Mouse (Mus musculus) lung, postnatal 0 days (tissue): ENCODE measurements around the gene Zcchc8.

ENCODE experiments used
- CTCF ChIP-seq: IDR thresholded peaks from 2 replicates; pipeline ENCODE4 v1.5.1; 2016; ENCODE audit warnings: antibody characterized with exemption, mild to moderate bottlenecking
- EP300 ChIP-seq: IDR thresholded peaks from 2 replicates; pipeline ENCODE4 v1.6.1; 2016; ENCODE audit warnings: antibody characterized with exemption, mild to moderate bottlenecking, control low read depth

DNA sequence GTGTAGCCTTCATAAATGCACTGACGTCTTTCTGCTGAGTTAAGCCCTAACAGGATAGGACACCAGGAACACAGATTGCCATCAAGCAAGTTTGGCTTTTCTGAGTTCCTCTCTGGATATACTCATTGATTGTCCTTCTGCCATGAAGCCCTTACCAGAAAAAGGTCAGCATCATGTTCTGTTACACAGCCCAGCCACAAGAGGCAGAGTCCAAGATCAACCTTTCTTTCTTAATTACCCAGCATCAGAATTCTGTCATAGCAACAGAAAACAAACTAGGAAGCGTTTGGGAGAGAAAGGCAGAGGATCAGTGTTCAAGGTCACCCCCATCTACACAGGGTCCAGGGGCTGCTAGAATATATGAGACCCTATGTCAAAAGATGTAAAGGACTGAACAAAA lies 70.1 kb downstream of the Zcchc8 start:
- TF ChIP-seq EP300 (no peak), CTCF (peak; percentile 40)
